ENCODE assay signal across 9 mouse cellular contexts in genomic region chr6:91839010-91839871, GRCm38 (mm10). TPM values are rescaled to one million over a fixed set of nuclear protein-coding genes. Genes with fewer than 3 reads are reported as not detected.
DNase-seq lines count a peak whose midpoint lies in the region; ATAC-seq and TF ChIP-seq lines count a peak whose summit lies in the region.
"Had no signal": no experiment of that assay in that cellular context is flagged by ENCODE, and none has a peak within 500 bp of the region (broad histone marks: within the 10 kb centered on the region; RNA-seq: fewer than 3 reads in every experiment).

No protein-coding gene starts in this region.

- DNase-seq in adrenal gland, adult (ENCODE audit: inconsistent age in 2 of 2, low spot score in 1 of 2) = peak; percentile 67 to 90
- peak; percentile 50 to 65 for DNase-seq in layer of hippocampus, postnatal 25 days (ENCODE audit: extremely low spot score in 1 of 2, low spot score in 1 of 2)
- DNase-seq in mesoderm, embryonic 11.5 days (ENCODE audit: low read depth, low spot score) = peak; percentile 88
- peak; percentile 66 for DNase-seq in right cerebral cortex, postnatal 25 days

- peak overlapping the region; percentile 87 for H3K27ac ChIP-seq in forebrain, embryonic 12.5 days
- H3K27ac ChIP-seq: embryonic facial prominence, embryonic 15.5 days had no signal

- no peaks in the 10 kb centered on the region for H3K79me3 ChIP-seq in C2C12 (ENCODE audit: low read depth)

- H3K9me3 ChIP-seq in forebrain, embryonic 12.5 days = no peaks in the 10 kb centered on the region
- H3K9me3 ChIP-seq: embryonic facial prominence, embryonic 15.5 days had no signal

- 0 out of 2 replicates have a peak overlapping the region, but pooled peaks have one; percentile 44 for H3K9ac ChIP-seq in forebrain, embryonic 12.5 days
- H3K9ac ChIP-seq: embryonic facial prominence, embryonic 15.5 days had no signal

- peak overlapping the region; percentile 54 for H3K4me2 ChIP-seq in forebrain, embryonic 12.5 days
- H3K4me2 ChIP-seq: embryonic facial prominence, embryonic 15.5 days had no signal

- H3K79me2 ChIP-seq in C2C12 (ENCODE audit: control insufficient read depth, insufficient read depth) = no peaks in the 10 kb centered on the region

- WGBS in forebrain, embryonic 12.5 days = 2% methylated on average over 23 of the region's 23 CpGs

- peaks cover 66% of the 10 kb centered on the region for H3K27me3 ChIP-seq in C2C12 (ENCODE audit: control insufficient read depth, insufficient read depth, insufficient read length)
- peaks cover 44% of the 10 kb centered on the region for H3K27me3 ChIP-seq in forebrain, embryonic 12.5 days

- H3K4me1 ChIP-seq in forebrain, embryonic 12.5 days = peaks cover 37% of the 10 kb centered on the region

- H3ac ChIP-seq in C2C12 (ENCODE audit: control insufficient read depth, insufficient read length, low read depth) = no peak overlapping the region

- no peaks in the 10 kb centered on the region for H3K36me3 ChIP-seq in C2C12 (ENCODE audit: control insufficient read depth, insufficient read depth)
- no peaks in the 10 kb centered on the region for H3K36me3 ChIP-seq in forebrain, embryonic 12.5 days (replicated peaks)
- H3K36me3 ChIP-seq: embryonic facial prominence, embryonic 15.5 days had no signal

- TF ChIP-seq CTCF in C2C12 (IDR thresholded peaks at IDR 0.05; ENCODE audit: control insufficient read depth, insufficient read depth, insufficient read length) = no peak

- H3K4me3 ChIP-seq in C2C12 (ENCODE audit: insufficient read depth, poor library complexity, severe bottlenecking) = no peak overlapping the region
- peak overlapping the region; percentile 32 for H3K4me3 ChIP-seq in forebrain, embryonic 12.5 days (replicated peaks)
- H3K4me3 ChIP-seq: embryonic facial prominence, embryonic 15.5 days had no signal

- peak; percentile 78 for ATAC-seq in forebrain, embryonic 12.5 days (ENCODE audit: low FRiP score)
- ATAC-seq in hematopoietic stem cell, adult 5-6 weeks (replicated peaks in 1 of 2; ENCODE audit: insufficient read depth in 1 of 2, low FRiP score in 2 of 2, low TSS enrichment in 1 of 2, low read depth in 1 of 2, poor library complexity in 2 of 2, severe bottlenecking in 2 of 2) = peak; percentile 46 to 62; a peak in 3 of 4 replicates
- no peak for ATAC-seq in cerebellum, adult (ENCODE audit: insufficient number of reproducible peaks, low FRiP score, low TSS enrichment)

TF ChIP-seq in C2C12, 6 proteins besides CTCF, POLR2A, EP300 and RAD21:
- TF ChIP-seq MAX (IDR thresholded peaks at IDR 0.05) (peak; percentile 55), MYOD1 (IDR thresholded peaks at IDR 0.05; ENCODE audit: control insufficient read depth, insufficient read length, low read depth) (no peak)

RNA-seq across cellular contexts. Expression of gene Grip2, which starts 12.2 kb away (rescaled TPM):
- polyA plus RNA-seq in C2C12 (2012; fragmentation: generic; extraction: Trizol) = 0.02 TPM
- polyA plus RNA-seq in forebrain, embryonic 12.5 days (2016; fragmentation: Nextera tagmentation; extraction: Ambion mirVana) = 1.4 and 1.9 TPM in 2 replicates
- total RNA-seq in hematopoietic stem cell, adult 5-6 weeks (2017) = not detected in 2 replicates
- total RNA-seq in layer of hippocampus, postnatal 25 days (2021) = 1 to 10 TPM; 8.0 to 8.7 TPM

RNA-seq across cellular contexts. Expression of gene Ccdc174, which starts 38.6 kb away (rescaled TPM):
- 5.4 TPM for polyA plus RNA-seq in C2C12 (2012; fragmentation: generic; extraction: Trizol)
- polyA plus RNA-seq in forebrain, embryonic 12.5 days (2016; fragmentation: Nextera tagmentation; extraction: Ambion mirVana) = 53.5 and 61.1 TPM in 2 replicates
- total RNA-seq in hematopoietic stem cell, adult 5-6 weeks (2017) = 71.7 and 104 TPM in 2 replicates
- 10 to 100 TPM; 20.9 to 22.4 TPM for total RNA-seq in layer of hippocampus, postnatal 25 days (2021)
